Mouse (Mus musculus): Measurements from ENCODE around the gene Sbp. TPM values are rescaled to one million over a fixed set of nuclear protein-coding genes. Genes with fewer than 3 reads are reported as not detected.
"Not testable (repeated sequence)": the region's sequence is repeated elsewhere in the genome, so short reads cannot be mapped to it uniquely, and the experiment has no call there.

Gene Sbp
- not detected in 2 replicates for polyA plus RNA-seq (2015; fragmentation: Nextera tagmentation; extraction: Ambion mirVana)

DNA sequence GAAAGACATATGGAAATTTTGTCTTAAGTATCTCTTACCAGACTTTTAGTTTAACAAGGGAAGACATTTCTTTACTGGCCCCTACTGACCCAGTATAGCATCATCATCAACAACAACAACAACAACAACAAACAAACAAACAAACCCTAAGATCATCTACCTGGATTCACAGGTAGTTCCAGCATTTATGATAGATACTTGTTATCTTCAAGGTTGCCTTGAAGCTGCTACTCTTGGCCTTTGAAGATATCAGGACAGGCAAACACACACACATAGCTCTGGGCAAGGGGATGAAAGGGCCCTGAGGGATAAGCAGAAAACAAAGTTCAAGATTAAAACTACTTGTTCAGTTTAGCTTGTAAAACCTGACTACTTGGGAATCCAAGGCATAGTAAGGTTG, at the start of gene Sbp:
TSS of gene Sbp (plus strand) at position 301 of the 400 bp plus-strand sequence.
- Histone ChIP-seq H3K4me2 (no peak within 1 kb of the TSS), H3K27me3 (no peaks in the 10 kb centered on the region), H3K27ac (no peak within 1 kb of the TSS), H3K9me3 (no peaks in the 10 kb centered on the region), H3K4me3 (no peak within 1 kb of the TSS), H3K9ac (no peak within 1 kb of the TSS), H3K4me1 (no peaks in the 10 kb centered on the region), H3K36me3 (no peaks in the 10 kb centered on the region)
- ATAC-seq (ENCODE audit: insufficient number of reproducible peaks, insufficient read depth, low FRiP score, low TSS enrichment, low read depth), result no peak

DNA sequence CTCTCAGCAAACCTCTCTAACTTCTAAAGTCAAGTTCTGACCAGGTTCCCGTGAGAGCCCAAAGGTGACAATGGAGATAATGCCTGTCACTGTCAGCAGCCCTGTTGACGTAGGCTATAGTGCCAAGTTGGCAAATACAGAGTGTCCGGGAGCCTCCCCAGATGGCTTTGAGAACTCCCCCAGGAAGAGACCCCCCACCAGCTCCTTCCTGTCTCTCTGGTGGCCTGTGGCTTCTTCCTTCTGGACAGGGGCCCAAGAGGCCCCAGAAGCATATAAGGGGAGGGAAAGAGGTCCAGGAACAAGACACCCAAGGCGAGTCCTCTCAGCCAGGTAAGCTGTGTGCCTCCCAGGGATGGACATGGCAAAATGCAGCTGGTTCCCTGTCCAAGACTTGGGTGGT, 24.3 kb upstream of the Sbp start, which contains the start of gene Dcpp3:
TSS of gene Dcpp3 (plus strand) at position 301 of the 400 bp plus-strand sequence.
- H3K4me3 ChIP-seq; H3K27ac ChIP-seq; H3K9ac ChIP-seq; H3K4me1 ChIP-seq; H3K27me3 ChIP-seq; H3K36me3 ChIP-seq; H3K4me2 ChIP-seq; ATAC-seq (ENCODE audit: insufficient number of reproducible peaks, insufficient read depth, low FRiP score, low TSS enrichment, low read depth); H3K9me3 ChIP-seq: not testable (repeated sequence)
- WGBS, result 87% methylated on average over 4 of the region's 4 CpGs

DNA sequence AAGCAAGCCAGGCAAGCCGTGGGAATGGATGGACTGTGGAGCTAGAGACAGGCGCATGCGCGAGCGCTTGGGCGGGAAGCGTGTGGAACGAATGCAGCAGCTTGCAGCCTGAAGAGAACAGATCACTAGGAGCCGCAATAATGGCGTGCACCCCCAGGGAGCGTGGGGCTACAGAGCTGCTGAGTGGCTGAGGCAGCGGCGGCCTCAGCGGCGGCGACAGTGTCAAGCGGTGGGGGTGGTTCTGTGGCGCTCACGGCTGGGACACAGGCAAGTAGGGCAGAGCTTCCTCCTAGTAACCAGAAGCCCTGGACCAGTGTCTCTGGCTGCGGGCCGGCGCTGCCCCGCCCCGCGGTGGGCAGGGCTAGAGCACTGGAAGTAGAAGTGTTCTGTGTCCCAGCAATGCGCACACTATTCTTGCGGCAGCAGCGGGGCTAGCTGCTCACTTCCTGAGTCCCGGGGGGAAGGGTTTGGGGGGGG, 16.9 kb upstream of the Sbp start:
- Histone ChIP-seq H3K36me3 (no peaks in the 10 kb centered on the region), H3K27me3 (no peaks in the 10 kb centered on the region; the same call in 1 of the 2 replicates), H3K9ac (peak overlapping the region; percentile 76), H3K9me3 (no peaks in the 10 kb centered on the region), H3K4me3 (peak overlapping the region; percentile 58), H3K4me1 (peaks cover 6% of the 10 kb centered on the region), H3K4me2 (peak overlapping the region; percentile 84), H3K27ac (peak overlapping the region; percentile 95)
- peak; percentile 95 for ATAC-seq (ENCODE audit: insufficient number of reproducible peaks, insufficient read depth, low FRiP score, low TSS enrichment, low read depth)
- WGBS, result under 1% methylated on average over 29 of the region's 29 CpGs

DNA sequence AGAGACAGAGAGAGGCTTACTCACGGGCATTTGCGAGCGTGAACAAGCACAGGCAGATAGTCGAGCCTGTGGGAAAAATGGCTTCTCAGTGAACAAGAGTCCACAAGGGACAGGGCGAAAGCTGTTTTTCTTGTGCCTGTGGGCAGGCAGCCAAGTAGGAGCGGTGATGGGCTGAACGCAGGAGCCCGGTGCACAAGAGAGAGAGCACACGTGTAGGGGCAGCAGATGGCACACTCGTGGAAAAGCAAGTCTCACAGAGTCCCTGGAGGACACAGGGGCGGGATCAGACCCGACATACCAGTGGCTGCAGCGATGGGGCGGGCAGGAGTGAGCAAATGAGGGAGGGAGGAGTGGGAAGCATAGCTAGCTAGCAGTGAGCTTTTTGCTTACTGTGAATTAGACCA, 16.4 kb upstream of the Sbp start:
- peak; percentile 80 for ATAC-seq (ENCODE audit: insufficient number of reproducible peaks, insufficient read depth, low FRiP score, low TSS enrichment, low read depth)
- H3K4me1 ChIP-seq, result peaks cover 6% of the 10 kb centered on the region
- peak overlapping the region; percentile 58 for H3K4me3 ChIP-seq
- WGBS, result 0% methylated on average over 14 of the region's 14 CpGs
- H3K36me3 ChIP-seq, result no peaks in the 10 kb centered on the region
- H3K27me3 ChIP-seq, result no peaks in the 10 kb centered on the region; the same call in 1 of the 2 replicates
- H3K9ac ChIP-seq, result peak overlapping the region; percentile 76
- H3K27ac ChIP-seq, result peak overlapping the region; percentile 95
- no peaks in the 10 kb centered on the region for H3K9me3 ChIP-seq
- H3K4me2 ChIP-seq, result peak overlapping the region; percentile 84

DNA sequence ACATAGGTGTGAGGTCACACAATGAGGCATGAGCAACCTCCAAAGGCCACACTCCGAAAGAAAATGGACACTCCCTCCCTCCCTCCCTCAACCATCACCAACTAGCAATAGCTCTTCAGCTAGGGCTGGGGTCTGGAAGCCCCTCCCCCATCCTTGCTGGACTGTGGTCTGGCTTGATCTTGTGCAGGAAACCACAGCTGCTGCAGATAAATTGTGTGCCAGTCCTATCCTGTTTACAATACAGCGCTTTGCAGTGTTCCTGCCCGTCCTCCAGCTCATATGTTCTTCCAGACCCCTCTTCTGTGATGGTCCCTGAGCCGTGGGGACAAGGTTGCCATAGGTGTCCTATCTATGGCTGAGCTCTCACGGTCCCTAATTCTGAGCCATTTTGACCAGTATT, 10.3 kb upstream of the Sbp start:
- H3K9ac ChIP-seq, result no peak overlapping the region
- ATAC-seq (ENCODE audit: insufficient number of reproducible peaks, insufficient read depth, low FRiP score, low TSS enrichment, low read depth), result no peak
- no peak overlapping the region for H3K27ac ChIP-seq
- H3K4me2 ChIP-seq, result no peak overlapping the region
- H3K27me3 ChIP-seq, result no peaks in the 10 kb centered on the region
- no peaks in the 10 kb centered on the region for H3K4me1 ChIP-seq
- H3K36me3 ChIP-seq, result no peaks in the 10 kb centered on the region
- no peak overlapping the region for H3K4me3 ChIP-seq
- 77% methylated on average over 5 of the region's 5 CpGs for WGBS
- no peaks in the 10 kb centered on the region for H3K9me3 ChIP-seq

DNA sequence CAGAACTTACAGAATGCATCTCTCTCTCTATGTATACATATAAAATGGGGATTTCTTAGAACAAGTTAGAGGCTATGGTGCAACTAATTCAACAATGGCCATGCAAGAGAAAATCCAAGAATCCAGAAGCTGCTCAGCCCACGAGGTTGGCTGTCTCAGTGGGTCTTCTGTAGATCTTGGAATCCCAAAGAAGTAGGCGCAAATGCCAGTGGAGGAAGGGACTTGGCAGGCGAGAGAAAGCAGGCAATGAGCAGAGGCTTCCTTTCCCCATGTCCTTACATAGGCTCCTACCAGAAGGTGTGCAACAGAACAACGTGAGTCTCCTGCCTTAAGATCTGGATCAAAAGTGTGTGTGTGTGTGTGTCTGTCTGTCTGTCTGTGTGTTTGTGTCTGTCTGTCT, 6.0 kb downstream of the Sbp start:
- not testable (repeated sequence) for H3K27me3 ChIP-seq; H3K4me2 ChIP-seq; H3K4me1 ChIP-seq; H3K9ac ChIP-seq; H3K36me3 ChIP-seq; H3K4me3 ChIP-seq; ATAC-seq (ENCODE audit: insufficient number of reproducible peaks, insufficient read depth, low FRiP score, low TSS enrichment, low read depth); H3K9me3 ChIP-seq; H3K27ac ChIP-seq
- WGBS, result 76% methylated on average over 4 of the region's 4 CpGs

DNA sequence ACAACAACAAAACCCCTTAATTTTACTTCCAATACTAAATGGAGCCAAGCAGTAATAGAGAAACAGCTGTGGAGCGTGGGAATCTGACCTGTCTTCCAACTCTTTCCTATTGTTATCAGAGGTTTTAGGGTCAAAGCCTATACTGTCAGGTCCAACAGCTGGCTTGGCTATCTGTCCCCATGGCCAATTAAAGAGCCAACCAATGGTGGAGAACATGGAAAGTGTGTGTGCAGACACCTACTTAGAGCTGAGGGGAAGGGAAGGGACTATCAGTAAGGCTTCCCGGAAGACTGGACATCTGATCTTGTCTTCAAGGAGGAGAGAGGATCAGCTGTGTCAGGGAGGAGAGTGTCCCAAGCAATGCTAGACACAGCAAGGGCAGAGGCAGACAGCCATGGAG, 7.6 kb downstream of the Sbp start:
- 69% methylated on average over 2 of the region's 2 CpGs for WGBS
- H3K9ac ChIP-seq, result no peak overlapping the region
- H3K9me3 ChIP-seq, result no peaks in the 10 kb centered on the region
- H3K4me1 ChIP-seq, result no peaks in the 10 kb centered on the region
- no peak for ATAC-seq (ENCODE audit: insufficient number of reproducible peaks, insufficient read depth, low FRiP score, low TSS enrichment, low read depth)
- no peak overlapping the region for H3K27ac ChIP-seq
- H3K4me3 ChIP-seq, result no peak overlapping the region
- no peaks in the 10 kb centered on the region for H3K36me3 ChIP-seq
- no peaks in the 10 kb centered on the region for H3K27me3 ChIP-seq
- no peak overlapping the region for H3K4me2 ChIP-seq

DNA sequence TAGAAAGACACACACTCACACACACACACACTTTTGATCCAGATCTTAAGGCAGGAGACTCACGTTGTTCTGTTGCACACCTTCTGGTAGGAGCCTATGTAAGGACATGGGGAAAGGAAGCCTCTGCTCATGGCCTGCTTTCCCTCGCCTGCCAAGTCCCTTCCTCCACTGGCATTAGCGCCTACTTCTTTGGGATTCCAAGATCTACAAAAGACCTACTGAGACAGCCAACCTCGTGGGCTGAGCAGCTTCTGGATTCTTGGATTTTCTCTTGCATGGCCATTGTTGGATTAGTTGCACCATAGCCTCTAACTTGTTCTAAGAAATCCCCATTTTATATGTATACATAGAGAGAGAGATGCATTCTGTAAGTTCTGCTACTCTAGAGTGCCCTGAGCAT, 9.4 kb downstream of the Sbp start:
- H3K36me3 ChIP-seq; H3K4me2 ChIP-seq; H3K9me3 ChIP-seq; H3K27ac ChIP-seq; ATAC-seq (ENCODE audit: insufficient number of reproducible peaks, insufficient read depth, low FRiP score, low TSS enrichment, low read depth); H3K4me3 ChIP-seq; H3K4me1 ChIP-seq; H3K9ac ChIP-seq; H3K27me3 ChIP-seq: not testable (repeated sequence)
- 69% methylated on average over 4 of the region's 4 CpGs for WGBS

DNA sequence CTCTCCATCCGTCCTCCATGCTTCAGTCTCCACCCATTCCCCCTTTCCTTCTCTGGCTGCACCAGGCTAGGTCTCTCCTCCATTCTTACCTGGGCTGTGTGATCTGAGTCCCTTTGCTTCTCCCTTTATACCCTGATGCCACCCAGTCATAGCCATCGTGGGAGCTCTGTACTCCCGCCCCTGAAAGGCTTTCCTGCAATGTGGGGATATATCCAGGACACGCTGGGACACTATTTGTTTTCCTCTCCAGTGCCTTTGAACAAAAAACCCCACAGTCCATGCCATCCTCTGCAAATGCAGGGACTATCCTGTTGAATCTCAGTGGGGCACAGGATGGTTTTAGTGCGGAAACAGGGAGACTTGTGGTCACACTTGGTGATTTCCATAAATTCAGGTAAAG, 13.7 kb downstream of the Sbp start, which contains the start of gene Sbpl:
TSS of gene Sbpl (minus strand) at position 101 of the 400 bp plus-strand sequence.
- Histone ChIP-seq H3K4me1 (no peaks in the 10 kb centered on the region), H3K9ac (no peak within 1 kb of the TSS), H3K36me3 (no peaks in the 10 kb centered on the region), H3K27me3 (no peaks in the 10 kb centered on the region), H3K9me3 (no peaks in the 10 kb centered on the region), H3K4me2 (no peak within 1 kb of the TSS), H3K4me3 (no peak within 1 kb of the TSS), H3K27ac (no peak within 1 kb of the TSS)
- 83% methylated on average over 5 of the region's 5 CpGs for WGBS
- ATAC-seq (ENCODE audit: insufficient number of reproducible peaks, insufficient read depth, low FRiP score, low TSS enrichment, low read depth), result no peak

DNA sequence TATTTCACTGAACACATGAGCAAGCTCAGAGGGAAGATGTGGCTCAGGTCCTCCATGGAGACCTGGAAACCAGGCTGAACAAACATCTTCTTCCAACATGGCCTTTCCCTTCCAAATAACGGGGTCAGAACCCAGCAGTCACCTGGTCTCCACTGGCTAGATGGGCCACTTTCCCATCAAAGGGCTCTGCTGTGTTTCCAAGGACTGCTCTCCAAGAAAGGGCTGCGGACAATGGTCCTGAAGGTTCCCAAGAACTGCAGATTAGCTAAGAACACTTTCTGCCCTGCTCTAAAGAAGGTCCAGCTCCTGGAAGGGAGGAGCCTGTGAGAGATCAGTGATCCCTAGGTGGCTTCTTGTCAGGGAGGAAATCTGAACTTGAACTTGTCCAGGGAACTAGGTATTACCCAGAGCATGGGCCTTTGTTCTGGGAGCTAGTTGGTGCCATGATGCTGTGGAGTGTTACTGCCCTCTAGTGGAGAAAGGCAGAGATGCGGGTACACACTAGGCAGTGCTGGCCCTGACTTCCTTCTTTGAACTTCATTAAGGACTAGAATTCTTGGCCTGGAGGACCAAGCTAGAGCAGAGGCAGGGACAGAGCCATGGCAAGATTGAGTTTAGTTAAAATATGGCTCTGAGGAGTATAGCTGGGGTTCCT, 18.7 kb downstream of the Sbp start:
- WGBS, result 39% methylated on average over 3 of the region's 3 CpGs
- no peak overlapping the region for H3K4me3 ChIP-seq
- H3K9ac ChIP-seq, result no peak overlapping the region
- 0 out of 2 replicates have a peak, but pooled peaks have one; percentile 48 for ATAC-seq (ENCODE audit: insufficient number of reproducible peaks, insufficient read depth, low FRiP score, low TSS enrichment, low read depth)
- no peak overlapping the region for H3K27ac ChIP-seq
- no peaks in the 10 kb centered on the region for H3K4me1 ChIP-seq
- no peaks in the 10 kb centered on the region for H3K36me3 ChIP-seq
- H3K27me3 ChIP-seq, result no peaks in the 10 kb centered on the region
- H3K9me3 ChIP-seq, result no peaks in the 10 kb centered on the region
- no peak overlapping the region for H3K4me2 ChIP-seq

DNA sequence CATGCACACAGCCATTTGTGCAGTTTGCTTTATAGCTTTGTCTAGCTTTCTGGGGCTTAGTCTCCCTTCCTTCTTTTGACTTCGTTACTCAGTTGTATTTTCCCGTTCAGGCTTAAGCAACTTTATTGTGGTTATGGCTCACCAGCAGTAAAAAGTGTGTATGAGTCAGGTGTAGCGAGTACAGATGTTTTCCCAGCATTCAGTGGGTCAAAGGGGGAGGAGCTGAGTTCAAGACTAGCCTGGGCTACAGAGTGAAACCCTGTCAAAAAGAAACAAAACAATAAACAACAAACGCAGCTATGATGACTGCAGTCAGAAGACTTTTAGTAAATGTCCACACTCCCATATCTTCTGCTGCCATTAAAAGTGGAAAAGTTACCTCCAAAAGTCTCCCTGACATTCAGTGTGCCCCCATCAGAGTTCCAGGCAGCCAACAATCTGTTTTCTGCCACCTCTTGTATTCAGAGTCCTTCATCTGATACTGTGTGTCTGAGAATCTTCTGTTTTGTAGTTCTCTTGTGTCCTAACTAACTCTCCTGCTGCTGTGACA, 20.2 kb downstream of the Sbp start:
- Histone ChIP-seq H3K4me1 (no peaks in the 10 kb centered on the region), H3K9me3 (no peaks in the 10 kb centered on the region), H3K9ac (no peak overlapping the region), H3K27me3 (no peaks in the 10 kb centered on the region), H3K27ac (no peak overlapping the region), H3K36me3 (no peaks in the 10 kb centered on the region), H3K4me3 (no peak overlapping the region), H3K4me2 (no peak overlapping the region)
- no peak for ATAC-seq (ENCODE audit: insufficient number of reproducible peaks, insufficient read depth, low FRiP score, low TSS enrichment, low read depth)
- 67% methylated on average over 4 of the region's 4 CpGs for WGBS

DNA sequence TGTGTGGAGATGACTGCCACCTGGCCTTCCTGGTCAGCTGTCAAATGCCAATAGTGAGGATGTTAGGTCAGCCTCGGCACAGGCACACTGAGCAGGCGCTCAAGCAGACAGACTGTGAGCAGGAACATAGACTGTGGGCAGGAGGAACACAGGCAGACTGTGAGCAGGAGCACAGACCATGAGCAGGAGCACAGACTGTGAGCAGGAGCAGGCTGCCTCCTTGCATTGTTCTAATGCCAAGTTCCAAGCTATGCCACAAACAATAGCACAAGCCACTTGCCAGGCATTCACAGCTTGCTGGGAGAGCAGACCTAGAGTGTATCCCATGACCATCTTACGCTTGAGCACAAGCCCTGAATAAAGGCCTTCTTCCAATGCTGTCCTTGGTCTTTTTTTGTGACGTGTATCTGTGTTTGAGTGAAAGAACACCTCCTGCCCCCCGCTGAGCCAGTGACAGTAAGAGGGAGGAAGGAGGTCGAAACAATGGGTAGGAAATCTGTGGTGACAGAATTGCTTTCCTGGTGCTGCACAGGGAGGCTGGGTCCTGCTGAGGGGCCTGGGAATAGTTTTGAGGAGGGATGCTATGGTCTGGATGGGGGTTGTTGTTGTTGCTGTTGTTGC, 24.4 kb downstream of the Sbp start:
- Histone ChIP-seq H3K36me3 (no peaks in the 10 kb centered on the region), H3K4me3 (no peak overlapping the region), H3K27me3 (no peaks in the 10 kb centered on the region), H3K4me1 (no peaks in the 10 kb centered on the region), H3K4me2 (no peak overlapping the region), H3K27ac (no peak overlapping the region), H3K9me3 (no peaks in the 10 kb centered on the region), H3K9ac (no peak overlapping the region)
- ATAC-seq (ENCODE audit: insufficient number of reproducible peaks, insufficient read depth, low FRiP score, low TSS enrichment, low read depth), result no peak
- 43% methylated on average over 6 of the region's 6 CpGs for WGBS
